Mouse (Mus musculus) right cerebral cortex, postnatal 36 days (tissue): ENCODE results near the gene Oxsr1.
"Not testable (repeated sequence)": the region's sequence is repeated elsewhere in the genome, so short reads cannot be mapped to it uniquely, and the experiment has no call there.

Experiments used
- DNase-seq, 2 experiments: peaks; one replicate each; pipeline ENCODE4 v3.0.0; 2022; ENCODE audit warnings: low spot score in 2 of 2, mixed read lengths in 1 of 2

Oxsr1 gene

DNA sequence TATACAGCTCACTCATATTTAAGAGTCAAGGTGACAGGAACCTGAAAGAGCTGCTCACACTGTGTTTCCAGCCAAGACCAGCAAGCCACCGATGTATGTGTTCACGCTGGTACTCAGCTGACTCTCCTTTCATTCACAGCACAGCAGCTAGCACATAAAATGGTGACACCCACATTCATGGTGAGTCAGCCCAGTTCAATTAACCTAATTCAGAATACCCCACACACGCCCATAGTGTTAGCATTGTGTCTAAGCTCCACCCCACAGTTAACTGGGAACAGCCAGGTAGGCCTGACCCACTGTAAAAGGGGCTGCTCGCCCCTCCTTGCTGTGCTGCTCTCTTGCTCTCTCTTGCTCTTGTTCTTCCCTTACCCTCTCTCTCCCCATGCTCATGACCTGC lies 50.7 kb downstream of the Oxsr1 start:
- peak in 1 of 2 experiments; percentile 30 for DNase-seq

DNA sequence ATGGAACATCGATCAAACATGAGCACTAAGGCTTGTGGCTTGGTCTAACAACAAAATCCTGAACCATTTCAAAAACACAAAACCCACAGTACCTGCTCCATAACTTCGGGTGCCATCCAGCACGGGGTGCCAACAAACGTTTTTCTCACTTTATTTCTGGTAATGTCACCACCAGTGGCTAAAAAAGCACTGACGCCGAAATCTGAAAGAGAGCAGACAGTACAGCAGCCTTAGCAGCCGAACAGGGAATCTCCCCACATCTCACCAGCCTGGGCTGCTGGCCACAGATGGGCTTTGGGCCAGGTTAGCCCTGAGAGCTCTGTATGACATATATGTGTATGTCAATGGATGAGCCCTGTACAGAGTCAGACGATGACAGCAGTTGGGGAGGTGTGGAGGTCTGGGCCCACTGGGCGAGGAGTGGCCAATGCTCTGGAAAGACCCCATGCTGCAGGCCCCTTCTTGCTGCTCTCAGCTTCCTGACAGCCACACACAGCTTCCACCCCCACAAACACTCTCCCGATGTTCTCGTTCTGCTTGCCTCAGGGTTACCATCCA lies 53.6 kb downstream of the Oxsr1 start:
- DNase-seq: peak; percentile 17 to 41

DNA sequence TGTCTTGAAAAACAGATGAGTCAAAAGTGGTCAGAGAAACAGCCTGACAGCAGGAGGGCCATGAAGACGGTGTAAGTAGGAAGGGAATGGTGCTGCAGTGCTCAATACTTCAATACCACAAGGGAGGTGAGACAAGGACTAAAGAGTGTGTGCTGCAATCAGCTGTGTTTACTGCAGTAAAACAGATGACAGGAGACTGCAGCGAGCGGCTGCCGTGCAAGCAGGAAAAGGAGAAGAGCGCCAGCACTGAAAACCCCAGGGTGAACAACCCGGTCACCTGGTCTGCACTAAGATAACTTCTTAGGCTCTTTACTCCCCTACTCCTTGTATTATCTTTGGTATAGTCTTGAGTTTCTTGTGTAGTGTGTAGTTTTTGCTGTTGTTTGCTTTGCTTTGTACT lies 54.1 kb downstream of the Oxsr1 start:
- DNase-seq: no peak

DNA sequence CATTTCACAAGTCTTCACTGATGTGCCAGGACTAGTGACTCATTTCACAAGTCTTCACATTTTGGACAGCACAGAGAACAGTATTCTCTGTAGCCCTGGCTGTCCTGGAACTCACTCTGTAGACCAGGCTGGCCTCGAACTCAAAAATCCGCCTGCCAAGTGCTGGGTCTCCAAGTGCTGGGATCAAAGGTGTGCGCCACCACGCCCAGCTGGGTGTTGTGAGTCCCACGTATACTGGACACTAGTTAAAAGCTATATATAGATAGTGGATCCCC lies 56.2 kb downstream of the Oxsr1 start:
- DNase-seq: not testable (repeated sequence)

DNA sequence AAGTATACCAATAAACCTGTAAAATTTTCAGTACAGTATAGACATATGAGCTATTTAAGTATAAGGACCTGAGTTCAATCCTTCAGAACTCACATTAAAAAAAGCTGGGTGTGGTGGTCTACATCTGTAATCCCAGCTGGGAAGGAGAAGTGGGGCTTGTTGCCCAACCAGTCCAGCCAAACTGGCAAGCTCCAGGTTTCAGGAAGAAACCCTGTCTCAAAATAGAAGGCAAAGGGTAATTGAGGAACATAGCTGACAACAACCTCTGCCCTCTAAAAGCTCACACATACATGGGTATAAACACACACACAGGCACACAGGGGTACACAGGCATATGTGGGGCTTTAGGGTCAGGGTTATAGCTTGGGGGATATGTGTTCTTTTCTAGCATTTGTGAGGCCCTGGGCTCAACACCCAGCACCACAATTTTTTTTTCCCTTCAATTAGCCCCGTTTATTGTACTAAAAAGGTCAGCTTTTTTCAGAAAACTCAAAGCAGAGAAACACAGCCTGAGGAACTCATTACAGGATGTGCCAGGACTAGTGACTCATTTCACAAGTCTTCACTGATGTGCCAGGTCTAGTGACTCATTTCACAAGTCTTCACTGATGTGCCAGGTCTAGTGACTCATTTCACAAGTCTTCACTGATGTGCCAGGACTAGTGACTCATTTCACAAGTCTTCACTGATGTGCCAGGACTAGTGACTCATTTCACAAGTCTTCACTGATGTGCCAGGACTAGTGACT lies 56.7 kb downstream of the Oxsr1 start:
- DNase-seq: not testable (repeated sequence)

DNA sequence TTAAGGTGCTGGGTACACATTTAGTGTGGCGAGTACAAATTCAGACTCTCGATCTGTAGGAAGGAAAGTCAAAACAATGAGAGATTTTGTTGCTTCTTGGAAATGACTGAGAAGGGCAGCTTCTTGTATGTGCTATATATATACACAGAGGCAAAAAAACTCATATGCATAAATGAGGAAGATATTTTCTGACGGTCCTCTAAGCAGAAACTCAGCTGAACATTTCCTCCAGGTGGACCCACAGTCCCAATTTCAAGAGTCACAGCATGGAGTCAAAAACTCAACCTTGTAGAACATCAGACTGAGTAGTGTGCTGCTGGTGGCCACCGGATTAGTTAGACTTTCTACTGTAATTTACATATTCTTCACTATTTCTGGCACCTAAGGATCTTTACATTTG lies 59.2 kb downstream of the Oxsr1 start:
- DNase-seq: no peak

DNA sequence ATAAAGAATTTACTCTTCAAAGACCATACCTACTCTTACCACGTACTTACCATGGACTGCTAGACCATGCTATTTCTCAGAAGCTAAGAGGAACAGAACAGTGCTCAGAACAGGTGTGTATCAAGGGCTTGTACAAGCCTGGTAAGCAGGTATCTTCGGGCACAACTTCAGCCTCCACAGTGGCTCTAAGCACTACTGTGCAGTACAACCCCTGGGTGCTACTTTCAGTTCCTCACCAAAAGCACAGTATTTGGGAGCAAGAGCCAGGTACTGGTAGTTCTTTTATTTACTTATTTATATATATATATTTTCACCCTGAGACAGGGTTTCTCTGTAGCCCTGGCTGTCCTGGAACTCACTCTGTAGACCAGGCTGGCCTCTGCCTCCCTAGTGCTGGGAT lies 61.4 kb downstream of the Oxsr1 start:
- DNase-seq: no peak

DNA sequence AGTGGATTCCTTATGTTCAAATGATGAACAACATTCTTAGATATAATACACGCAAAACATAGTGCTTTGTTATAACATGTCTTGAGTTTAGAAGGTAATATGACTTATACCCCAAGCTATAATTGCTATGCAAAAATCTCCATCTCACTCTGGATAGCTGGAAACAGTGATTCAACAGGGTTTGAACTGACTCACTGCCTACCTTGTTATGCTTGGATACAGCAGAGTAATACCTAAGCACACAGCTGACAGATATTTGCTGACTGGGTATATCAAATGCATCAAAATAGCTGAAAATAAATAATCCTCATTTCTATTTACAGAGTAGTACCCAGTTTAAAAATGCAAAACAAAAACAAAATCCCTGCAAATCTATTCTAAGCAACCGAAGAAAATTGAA lies 63.4 kb downstream of the Oxsr1 start:
- DNase-seq: no peak

DNA sequence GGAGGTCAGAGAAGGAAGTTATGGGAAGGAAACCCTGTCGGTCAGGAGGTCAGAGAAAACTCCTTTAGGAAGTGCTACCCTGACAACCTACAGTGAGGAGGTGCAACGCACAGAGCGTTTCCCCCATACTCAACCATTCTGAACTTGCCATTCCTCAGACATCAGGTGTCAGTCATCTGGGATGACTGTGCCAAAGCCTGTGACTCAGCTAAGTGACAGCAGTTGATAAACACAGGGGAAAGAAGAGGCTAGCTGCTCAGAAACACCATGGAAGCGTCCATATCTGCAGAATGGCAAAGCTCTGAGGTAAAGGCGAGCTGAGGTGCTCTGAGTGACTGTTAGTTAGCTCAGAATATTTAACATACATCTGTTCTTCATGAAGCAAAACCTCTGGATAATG lies 64.1 kb downstream of the Oxsr1 start:
- no peak for DNase-seq

DNA sequence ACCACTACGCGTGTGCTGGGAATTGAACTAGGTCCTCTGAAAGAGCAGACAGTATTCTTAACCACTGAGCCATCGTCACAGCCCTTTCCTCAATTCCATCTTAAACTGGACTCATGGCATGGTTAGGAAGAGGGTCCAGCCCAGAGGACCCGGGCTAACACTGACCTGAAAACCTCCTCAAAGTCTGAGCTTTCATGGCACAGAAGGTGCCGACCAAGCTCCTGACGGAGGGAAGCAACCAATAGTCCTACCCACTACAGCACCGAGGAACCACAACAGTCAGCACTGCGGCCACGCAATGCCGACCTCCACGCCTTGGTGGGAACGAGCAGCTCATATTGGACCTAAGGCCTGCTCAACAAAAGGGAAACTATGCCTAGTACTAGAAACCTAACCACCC lies 66.1 kb downstream of the Oxsr1 start:
- DNase-seq: no peak

DNA sequence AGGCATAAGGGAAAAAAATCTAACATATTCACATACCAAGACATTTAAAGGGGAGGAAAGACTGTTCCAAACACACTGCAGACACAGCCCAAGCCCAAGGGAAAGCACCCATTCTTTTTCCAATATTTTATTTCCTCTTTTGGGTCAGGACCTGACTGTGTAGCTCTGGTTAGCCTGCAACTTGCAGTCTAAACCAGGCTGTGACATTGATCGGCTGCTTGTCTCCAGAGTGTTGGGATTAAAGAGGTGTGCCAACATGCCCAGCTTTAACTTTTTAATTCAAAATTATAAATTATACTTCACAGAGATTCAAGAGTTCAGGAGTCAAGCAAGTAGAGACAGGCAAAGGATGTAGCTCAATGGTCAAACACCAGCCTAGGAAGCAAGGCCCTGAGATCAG lies 67.1 kb downstream of the Oxsr1 start:
- DNase-seq: no peak

DNA sequence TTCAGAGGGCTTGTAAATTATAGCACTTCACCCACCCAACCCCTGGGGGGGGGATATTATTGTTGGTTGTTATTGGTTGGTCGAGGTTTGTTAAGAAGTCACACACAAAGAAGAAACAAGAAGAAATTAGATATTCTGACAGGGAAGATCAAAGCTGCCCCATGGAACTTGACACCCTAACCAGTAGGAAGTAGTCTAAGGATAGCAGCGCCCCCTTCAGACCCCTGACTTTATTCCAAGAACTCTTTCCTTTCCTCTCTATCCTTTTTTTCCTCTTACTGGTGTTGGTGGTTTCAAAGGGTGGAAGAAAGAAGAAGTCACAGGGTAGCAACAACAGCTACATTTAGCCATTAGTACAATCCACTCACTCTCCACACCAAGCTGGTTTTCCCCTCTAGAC lies 68.0 kb downstream of the Oxsr1 start:
- DNase-seq: no peak

DNA sequence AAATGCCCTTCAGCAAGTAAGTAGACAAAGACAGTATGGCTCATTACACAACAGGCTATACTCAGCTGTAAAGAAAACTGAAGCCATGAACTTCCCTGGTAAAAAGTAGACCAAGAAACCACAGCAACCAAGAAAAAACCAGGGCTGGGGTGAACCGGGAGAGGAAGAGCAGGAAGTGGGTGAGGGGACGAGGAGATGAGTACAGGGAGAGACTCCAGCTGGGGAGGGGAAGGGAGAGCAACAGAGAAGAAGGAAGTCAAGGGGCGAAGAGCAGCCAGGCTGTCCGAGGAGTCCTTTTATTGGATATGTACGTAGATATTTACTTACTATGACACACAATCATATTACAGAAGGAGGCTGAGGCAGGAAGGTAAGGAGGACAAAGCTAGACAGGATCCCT lies 74.2 kb downstream of the Oxsr1 start:
- no peak for DNase-seq

DNA sequence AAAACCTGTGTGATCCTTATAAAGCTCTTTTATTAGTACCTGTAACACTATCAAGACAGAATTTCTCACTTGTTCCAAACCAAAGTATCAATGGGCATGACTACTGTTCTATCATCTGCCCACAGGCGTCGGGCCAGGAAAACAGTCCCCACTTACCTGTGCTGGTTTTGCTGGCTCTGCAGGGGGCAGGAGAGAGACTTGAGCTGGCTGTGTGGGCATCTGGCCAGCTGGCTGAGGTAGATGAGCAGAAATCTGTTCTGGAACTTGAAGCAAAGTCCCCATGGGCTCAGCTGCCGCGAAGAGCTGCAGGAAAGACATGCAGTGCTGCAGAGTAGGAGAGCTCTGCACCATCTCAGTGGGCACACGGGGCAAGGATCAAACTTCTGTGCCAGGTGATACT lies 75.4 kb downstream of the Oxsr1 start:
- no peak for DNase-seq

DNA sequence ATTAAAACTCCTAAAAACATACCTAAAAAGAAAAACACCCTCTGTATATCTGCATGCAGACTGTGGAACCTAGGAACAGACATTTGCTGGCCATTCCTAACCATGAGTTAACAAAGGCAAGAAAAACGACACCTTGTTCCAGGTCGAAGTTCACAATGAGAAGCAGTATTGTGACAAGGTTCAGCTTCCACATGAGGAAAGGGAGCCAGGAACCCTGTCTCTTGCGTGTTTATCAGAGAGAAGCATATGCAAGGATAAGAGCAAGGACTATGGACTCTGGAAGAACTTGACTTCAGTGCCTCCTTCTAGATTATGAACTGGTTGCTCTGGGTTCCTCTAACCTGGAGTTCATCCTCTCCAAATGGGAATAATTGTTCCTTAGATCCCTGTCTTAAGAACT lies 78.2 kb downstream of the Oxsr1 start:
- no peak for DNase-seq

DNA sequence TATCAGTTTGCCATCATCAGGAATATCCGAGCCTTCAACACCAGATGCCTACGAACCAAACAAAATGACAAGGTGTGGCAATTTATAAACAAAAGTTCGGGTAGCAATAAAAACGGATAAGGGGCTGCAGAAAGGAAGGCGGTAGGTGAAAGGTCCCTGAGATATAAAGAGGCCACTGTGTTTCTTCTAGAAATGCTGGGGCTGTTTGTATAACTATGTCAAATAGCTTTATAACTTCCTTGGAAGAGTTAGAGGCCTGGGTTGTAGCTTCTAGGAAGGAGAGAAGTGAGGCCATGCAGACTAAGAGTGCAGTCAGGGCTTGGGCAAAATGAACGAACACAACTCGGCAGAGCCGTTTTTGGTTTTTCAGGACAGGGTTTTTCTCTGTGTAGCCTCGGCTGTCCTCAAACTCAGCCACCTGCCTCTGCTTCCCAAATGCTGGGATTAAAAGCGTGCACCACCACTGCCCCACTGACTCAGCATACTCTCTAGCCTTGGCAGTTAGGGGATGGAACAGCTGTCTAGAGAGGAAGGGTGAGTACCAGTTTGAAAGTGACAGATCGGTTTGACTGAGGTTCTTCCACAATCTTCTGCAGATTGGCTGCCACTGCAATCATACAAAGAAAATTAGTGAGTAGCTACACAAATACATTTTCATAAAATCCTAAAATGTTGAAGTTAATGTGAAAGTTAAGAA lies 80.9 kb downstream of the Oxsr1 start:
- DNase-seq: no peak

DNA sequence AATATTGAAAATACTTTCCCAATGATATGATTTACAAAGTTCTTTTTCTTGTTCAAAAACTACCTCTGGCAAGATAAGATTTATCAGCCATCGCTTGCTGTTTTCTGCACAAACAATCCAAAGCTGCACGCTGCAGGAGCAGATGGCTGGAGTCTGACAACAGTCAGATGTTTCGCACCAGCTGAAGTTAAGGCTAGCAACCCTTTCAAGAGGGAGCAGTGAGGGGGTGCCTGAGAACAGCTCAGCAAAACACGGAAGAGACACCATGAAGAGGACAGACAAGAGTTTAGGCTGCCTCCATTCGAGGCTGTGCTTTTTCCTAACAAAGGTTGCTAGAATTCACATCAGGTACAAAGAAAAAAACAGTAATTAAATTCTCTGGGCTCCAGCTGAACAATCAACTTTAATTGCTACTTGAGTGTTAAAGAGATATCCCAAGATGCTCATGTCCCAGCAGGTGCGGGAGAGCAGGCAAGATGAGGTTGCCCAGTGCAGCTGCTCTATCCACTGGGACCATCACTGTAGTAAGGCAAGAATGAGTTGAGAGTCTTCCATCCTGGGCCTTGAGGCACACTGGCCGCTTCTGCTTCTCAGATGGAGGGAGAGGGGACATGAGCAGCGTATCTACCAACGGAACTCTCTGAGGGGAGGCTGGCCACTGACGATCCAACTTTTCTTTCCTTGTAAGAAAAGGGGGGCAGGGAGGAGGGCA lies 81.8 kb downstream of the Oxsr1 start:
- peak in 1 of 2 experiments; percentile 15 for DNase-seq

DNA sequence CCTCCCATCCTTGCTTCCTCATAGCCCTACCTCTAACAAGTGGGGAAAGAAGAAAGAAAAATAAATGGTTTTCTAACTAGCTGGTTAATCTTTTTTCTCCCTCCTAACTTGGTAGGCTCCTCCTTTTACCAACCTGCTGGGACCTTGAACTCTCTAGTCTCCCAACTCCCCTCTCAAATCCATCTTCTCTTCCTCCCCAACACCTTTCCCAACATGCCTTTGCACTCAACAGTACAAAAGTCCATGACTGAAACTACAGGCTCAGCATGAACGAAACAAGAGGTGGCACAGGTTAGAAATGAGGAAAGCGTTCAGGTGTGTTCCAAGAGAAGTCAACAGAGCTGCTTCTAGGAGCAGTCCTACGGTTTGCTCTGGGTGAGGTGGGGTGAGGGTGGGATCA lies 83.0 kb downstream of the Oxsr1 start:
- DNase-seq: no peak

DNA sequence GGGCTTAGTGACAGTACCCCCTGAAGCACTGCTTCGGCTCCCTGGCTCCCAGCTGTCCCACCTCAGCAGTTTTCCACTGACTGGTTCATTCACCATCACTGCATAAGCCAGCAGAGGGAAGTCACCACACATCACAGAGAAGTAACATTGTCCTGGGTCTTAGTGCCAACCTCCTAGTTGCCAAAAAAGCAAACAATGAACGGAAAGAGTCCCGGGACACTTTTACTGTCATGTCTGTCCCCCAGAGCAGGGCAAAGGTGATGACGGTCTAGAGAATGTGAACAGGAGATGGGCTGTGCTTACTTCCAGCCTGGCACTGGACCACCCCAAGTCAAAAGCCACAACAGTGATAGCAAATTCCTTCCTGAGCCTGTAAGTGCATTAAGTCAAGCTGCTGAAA lies 83.4 kb downstream of the Oxsr1 start:
- no peak for DNase-seq

DNA sequence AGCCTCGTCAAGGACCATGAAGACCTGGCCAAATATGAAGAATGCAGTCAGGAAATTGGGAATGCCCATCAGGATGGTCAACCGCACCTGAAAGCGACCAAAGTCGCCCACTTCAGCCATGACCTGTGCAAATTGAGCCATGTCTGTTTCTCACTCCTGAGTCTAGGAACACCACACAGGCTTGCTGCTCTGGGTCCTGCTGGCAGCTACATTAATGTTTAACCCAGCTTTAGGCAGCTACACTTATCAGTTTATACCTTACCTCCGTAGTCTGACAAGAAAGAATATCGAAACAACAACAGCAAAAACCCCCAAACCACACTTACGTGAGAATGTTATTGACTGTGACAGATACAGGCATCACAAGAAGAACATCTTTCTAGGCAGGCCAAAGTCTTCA lies 90.7 kb downstream of the Oxsr1 start:
- DNase-seq: no peak

DNA sequence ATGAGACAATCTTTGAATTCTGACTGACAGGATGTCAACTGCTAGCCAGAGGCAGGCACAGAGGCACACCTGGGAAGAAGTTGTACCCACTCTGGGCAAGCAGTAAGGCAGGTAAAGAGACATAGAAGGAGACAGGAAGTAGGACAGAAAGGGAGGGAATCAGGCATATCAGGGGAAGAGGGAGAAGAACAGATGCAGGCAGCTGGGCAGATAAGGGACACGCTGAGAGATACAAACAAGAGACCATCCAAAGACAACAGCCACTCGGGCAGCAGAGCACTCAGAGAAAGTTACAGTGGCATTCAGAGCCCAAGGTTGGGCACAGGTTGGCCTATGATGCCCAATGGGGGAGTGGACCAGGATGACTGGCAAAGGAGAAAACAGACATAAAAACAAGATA lies 91.4 kb downstream of the Oxsr1 start:
- no peak for DNase-seq

DNA sequence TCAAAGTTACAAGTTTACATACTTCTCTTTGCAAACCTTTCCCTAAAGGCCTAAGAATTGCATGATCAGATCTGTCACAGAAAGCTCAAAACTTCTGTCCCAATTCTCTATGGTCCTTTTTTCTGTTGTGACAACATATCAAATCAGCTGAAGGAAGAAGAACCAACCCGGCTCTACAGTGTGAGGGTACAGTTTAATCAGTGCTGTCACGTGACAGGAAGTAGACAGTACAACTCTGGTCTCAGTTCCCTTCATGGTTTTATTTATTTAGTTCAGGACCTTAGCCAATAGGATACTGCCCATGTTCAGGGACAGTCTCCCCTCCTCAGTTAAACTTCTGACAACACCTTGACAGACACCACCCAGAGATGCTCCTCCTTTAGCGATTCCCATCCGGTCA lies 102.0 kb downstream of the Oxsr1 start:
- no peak for DNase-seq

DNA sequence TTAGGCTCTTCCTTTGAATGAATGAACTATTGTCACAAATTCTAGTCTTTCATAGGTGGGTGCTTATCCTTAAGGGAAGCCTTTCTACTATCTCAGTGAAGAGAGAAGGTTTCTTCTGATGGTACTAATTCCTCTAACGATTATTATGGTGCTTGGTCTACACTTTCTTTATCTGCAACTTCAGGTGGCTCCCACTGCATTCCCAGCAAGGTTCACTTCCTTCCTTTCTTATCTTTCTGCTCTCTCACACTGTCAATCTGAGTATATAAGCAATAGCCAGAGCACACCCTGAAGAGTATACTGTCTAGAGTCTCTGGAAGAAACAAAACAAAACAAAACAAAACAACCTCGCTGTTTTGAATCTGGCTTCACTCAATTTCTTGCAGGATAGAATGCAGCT lies 102.6 kb downstream of the Oxsr1 start:
- DNase-seq: no peak
